Mouse (Mus musculus) MEL-GATA-1-ER (cell line): ENCODE results near the gene Gabra4.
A peak's percentile ranks its signal among the peaks of the same experiment; 100 is the strongest.

ENCODE experiments used
- DNase-seq: peaks from one replicate; pipeline ENCODE4 v3.0.0-alpha.2; 2012; ENCODE audit warnings: low read depth; ENCODE audit errors: extremely low read depth

Gene Gabra4

GRCm38 (mm10) chr5:71658115-71658497 is at the start of gene Gabra4:
Gene Gabra4, minus strand, starts transcription at chr5:71658308.
- no peak for DNase-seq

GRCm38 (mm10) chr5:71701273-71701614 is 43.1 kb upstream of the Gabra4 start:
- no peak for DNase-seq

GRCm38 (mm10) chr5:71700468-71701272 is 42.6 kb upstream of the Gabra4 start:
- no peak for DNase-seq

- no peak for DNase-seq
These were observed 41.8 kb upstream of the Gabra4 start for GRCm38 (mm10) chr5:71699696-71700467.

GRCm38 (mm10) chr5:71665593-71665992 is 7.5 kb upstream of the Gabra4 start:
- DNase-seq, result no peak

- no peak for DNase-seq
These were observed 510 bp downstream of the Gabra4 start, which contains the start of gene Gabrb1 for GRCm38 (mm10) chr5:71657482-71658114. Gene Gabrb1, plus strand, starts transcription at chr5:71658113.

GRCm38 (mm10) chr5:71656771-71657170 is 1.3 kb downstream of the Gabra4 start:
- DNase-seq, result no peak

- DNase-seq, result no peak
These were observed 4.1 kb downstream of the Gabra4 start for GRCm38 (mm10) chr5:71654056-71654455.

- no peak for DNase-seq
These were observed 10.0 kb downstream of the Gabra4 start for GRCm38 (mm10) chr5:71648108-71648507.

GRCm38 (mm10) chr5:71639804-71640203 is 18.3 kb downstream of the Gabra4 start:
- DNase-seq, result no peak

- no peak for DNase-seq
These were observed 30.3 kb downstream of the Gabra4 start for GRCm38 (mm10) chr5:71627820-71628219.

- no peak for DNase-seq
These were observed 41.4 kb downstream of the Gabra4 start for GRCm38 (mm10) chr5:71616734-71617133.

- DNase-seq, result no peak
These were observed 43.8 kb downstream of the Gabra4 start for GRCm38 (mm10) chr5:71614311-71614710.

- no peak for DNase-seq
These were observed 49.4 kb downstream of the Gabra4 start for GRCm38 (mm10) chr5:71608735-71609134.

- DNase-seq, result no peak
These were observed 51.2 kb downstream of the Gabra4 start for GRCm38 (mm10) chr5:71606907-71607306.

- DNase-seq, result no peak
These were observed 53.9 kb downstream of the Gabra4 start for GRCm38 (mm10) chr5:71604128-71604690.

- no peak for DNase-seq
These were observed 62.8 kb downstream of the Gabra4 start for GRCm38 (mm10) chr5:71595321-71595720.

- no peak for DNase-seq
These were observed 64.3 kb downstream of the Gabra4 start for GRCm38 (mm10) chr5:71593745-71594255.

- no peak for DNase-seq
These were observed 86.4 kb downstream of the Gabra4 start for GRCm38 (mm10) chr5:71571646-71572237.

GRCm38 (mm10) chr5:71548079-71548478 is 110.0 kb downstream of the Gabra4 start, which contains the start of gene Cox7b2:
Gene Cox7b2, minus strand, starts transcription at chr5:71548205.
- no peak for DNase-seq

- peak; percentile 8 for DNase-seq
These were observed 112.6 kb downstream of the Gabra4 start for GRCm38 (mm10) chr5:71545554-71545953.
